Mouse (Mus musculus) frontal cortex, postnatal 10 days (tissue): ENCODE data around the gene Adat3.
A peak's percentile ranks its signal among the peaks of the same experiment; 100 is the strongest.
"Not testable (repeated sequence)": the region's sequence is repeated elsewhere in the genome, so short reads cannot be mapped to it uniquely, and the experiment has no call there.

Experiments used
- DNase-seq, 2 experiments: peaks; one replicate each; pipeline ENCODE4 v3.0.0; 2022; ENCODE audit warnings: low spot score in 2 of 2, mixed read lengths in 1 of 2

Adat3 gene

GRCm38 (mm10) chr10:80610116-80610785, 7.6 kb downstream of the Adat3 start:
- no peak for DNase-seq

DNA sequence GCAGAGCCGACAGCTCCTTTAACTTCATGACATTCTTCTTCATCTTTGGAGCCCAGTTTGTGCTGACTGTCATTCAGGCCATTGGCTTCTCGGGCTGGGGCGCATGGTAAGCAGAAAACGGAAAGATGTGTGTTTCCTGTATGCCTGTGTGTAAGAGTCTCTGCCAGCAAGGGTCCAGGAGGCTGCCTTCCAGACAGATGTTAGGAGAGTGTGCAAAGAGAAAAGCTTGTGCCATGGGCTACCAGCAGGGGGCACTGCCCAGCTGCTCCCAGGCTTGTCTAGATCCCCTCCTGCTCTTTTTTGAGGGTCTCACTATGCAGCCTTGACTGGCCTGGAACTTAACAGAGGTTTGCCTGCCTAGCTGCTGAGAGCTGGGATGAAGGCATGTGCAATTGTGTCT, 8.3 kb downstream of the Adat3 start:
- no peak for DNase-seq

- DNase-seq, result no peak
These were observed 9.2 kb downstream of the Adat3 start for GRCm38 (mm10) chr10:80611905-80612304.

- DNase-seq, result no peak
These were observed 11.1 kb downstream of the Adat3 start for GRCm38 (mm10) chr10:80613821-80614220.

DNA sequence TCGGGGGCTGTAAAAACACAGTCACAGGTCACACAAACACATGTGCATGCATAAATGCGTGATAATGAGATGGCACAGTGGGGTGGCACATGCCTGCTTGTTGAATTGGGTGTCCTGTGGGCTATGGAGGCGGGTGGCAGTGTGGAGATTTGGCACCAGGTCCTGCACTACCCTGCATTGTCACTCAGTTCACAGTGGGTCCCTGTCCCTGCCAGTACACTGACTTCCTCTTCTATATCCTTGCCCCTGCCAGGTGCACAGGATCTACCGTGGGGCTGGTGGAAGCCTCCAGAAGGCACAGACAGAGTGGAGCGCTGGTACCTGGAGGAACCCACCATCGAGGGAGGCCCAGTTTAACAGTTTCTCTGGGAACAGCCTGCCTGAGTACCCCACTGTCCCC, 11.7 kb downstream of the Adat3 start:
- DNase-seq, result no peak

DNA sequence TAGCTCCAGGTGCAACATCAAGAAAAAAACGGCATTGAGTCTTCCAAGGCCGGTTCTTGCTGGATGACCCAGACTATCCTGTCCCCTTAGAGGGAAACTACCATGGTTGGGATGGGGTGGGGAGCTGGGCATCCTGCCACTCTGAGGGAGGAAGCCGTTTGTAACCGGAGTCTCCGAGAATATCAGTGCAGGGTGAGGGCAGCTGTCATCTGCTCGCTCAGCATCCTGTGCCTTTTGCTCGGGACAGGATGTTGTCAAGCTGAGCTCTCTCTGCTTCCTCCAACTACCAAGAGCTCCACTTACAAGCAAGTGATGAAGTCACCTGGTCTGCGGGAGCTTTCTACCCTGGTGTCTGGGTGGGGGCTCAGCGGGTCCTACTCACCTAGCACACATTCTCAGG, 15.5 kb downstream of the Adat3 start:
- DNase-seq, result no peak

- DNase-seq, result no peak
These were observed 17.0 kb downstream of the Adat3 start for GRCm38 (mm10) chr10:80619465-80620244.

- no peak for DNase-seq
These were observed 17.7 kb downstream of the Adat3 start for GRCm38 (mm10) chr10:80620365-80620764.

GRCm38 (mm10) chr10:80620796-80621689, 18.4 kb downstream of the Adat3 start:
- DNase-seq, result peak in 1 of 2 experiments; percentile 41

GRCm38 (mm10) chr10:80621690-80621939, 18.9 kb downstream of the Adat3 start:
- no peak for DNase-seq

DNA sequence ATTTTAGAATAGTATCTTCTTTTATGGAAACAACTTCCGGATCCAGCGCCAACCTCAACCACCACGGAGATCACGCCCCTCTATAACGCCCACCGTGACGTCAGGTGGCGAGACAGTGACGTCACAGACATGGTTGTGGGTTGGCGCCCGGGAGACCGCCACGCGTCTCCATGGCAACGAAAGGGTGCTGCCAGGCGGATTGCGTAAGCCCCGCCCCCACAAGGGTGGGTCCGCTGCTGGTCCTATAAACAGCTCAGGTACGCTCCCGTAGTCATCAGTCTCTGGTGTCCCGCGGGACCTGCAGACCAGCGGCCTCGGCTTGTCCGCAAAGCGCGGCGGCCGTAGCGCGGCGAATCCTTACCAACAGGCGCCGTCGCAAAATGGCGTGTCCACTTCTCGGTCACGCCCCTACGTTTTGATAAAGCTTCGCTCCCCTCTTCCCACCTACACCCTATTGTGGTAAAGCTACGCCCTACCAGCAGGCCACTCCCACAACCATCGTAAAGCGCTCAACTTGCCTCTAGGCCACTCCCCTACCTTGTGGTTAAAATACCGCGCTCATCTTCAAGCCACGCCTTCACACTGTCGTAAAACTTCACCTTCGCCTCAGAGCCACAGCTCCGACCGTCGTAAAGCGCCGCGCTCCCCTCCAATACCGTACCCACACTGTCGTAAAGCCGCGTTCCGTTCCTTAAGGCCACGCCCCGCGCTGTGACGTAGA, 19.4 kb downstream of the Adat3 start:
- peak; percentile 99 for DNase-seq

DNA sequence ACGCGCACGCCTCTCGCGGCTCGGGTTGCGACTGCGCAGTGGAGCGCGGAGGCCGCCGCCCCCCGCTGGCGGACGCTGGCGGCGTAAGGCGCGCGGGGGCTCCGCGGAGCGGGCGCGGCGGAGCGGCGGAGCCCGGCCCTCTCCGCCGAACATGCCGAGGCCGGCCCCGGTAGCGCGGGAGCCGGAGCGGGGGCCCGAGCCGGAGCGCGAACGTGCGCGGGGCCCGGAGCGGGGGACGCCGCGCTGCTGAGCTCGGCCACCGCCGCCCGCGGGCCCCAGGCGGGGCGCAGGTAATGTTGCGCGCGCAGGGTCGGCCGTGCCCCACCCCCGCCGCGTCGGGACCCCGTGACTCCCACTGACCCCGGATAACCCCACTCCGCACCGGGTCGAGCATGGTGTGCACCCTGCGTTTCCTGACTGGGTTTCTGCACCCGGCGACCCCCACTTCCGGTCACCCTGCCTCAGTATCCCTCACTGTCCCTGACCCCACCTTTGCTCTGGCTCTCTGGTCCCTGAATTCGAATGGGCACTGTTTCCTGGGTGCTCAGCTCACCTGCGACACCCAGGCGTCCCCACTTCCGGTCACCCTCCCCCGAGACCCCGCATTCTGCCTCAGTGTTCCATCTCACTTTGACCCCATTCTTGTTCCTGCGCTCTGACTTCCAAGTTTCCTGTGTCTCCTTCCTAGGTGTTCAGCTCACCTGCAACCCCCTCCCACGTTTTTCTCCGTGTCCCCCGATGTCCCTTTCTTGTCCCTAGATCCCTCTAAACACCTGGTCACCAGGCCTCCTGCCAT, 20.2 kb downstream of the Adat3 start, which contains the start of gene Csnk1g2:
Gene Csnk1g2 (plus strand): TSS at position 178 of the 796 bp plus-strand sequence.
- DNase-seq, result peak; percentile 68 to 72

DNA sequence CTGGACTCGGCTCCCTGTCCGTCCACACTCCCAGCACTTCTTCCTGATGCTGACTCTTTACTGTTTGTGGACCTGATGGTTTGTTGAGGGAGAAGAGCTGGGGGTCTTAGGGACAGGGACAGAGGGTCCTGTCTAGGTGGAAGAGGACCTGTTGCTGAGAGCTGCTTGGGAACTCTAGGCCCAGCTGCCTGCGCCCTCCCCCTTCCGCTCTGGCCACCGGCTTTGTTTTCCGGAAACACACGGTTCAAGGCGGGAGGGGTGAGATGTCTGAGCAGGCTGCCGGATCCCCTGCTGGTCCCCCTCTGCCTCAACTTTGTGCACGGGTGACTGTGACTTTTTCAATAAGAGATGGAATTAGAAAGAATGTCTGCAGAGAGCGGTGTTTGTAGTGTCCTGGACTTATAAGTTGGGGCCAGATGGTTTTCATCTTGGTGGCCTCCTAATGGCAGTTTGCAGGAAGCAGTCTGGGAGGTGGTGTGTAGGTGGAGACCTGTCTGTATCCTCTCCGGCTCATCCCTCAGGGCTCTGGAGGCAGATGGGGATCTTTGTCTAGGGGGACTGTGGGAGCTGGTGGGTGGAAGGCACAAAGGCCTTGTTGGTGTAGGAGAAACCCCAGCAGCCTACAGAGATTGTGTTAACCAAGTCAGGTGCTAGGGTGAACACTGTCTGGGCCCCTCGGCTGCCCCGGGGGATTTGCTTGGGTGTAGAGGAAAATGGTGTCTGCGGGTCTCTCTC, 20.9 kb downstream of the Adat3 start:
- DNase-seq, result no peak

- no peak for DNase-seq
These were observed 23.1 kb downstream of the Adat3 start for GRCm38 (mm10) chr10:80625764-80626163.

DNA sequence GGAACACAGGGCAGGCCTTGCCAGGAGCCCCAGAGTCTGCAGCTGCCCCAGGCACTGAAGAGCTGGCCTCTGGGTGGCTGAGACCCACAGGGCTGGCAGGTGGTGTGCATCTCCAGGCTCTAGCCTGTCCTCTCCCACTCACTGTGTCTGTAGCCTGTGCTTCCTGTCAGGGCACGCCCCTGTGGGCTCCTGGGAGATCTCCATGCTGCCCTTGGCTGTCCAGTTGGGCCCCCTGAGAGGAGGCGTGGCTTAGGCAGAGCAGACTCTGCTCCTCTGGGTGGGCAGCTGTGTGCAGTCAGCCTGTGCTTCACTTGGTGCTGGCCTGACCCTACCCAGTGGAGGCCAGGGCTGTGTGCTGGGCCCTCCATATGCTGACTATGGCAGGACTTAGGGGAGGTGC, 25.0 kb downstream of the Adat3 start:
- DNase-seq, result no peak

GRCm38 (mm10) chr10:80628925-80629324, 26.2 kb downstream of the Adat3 start:
- DNase-seq, result no peak

DNA sequence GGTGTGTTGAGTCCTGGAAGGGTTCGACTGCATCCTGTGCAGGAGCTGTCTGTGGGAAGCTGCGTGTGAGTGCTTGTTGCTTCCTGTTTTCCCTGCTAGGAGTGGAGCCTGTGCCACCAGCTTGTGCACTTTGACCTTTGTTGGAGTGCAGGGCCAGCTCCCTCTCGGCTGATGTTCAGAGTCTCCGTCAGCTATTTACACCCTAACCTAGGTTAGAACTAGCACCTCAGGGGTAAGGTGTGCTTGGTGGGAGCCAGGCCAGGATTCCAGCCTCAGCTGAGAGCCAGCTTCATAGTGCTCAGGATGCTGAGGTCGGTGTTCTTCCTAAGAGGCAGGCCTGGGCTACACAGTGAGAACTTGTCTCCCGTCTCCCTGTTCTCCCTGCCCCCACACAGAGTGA, 32.7 kb downstream of the Adat3 start:
- DNase-seq, result no peak

GRCm38 (mm10) chr10:80646936-80647335, 44.3 kb downstream of the Adat3 start:
- DNase-seq, result no peak

GRCm38 (mm10) chr10:80649910-80650309, 47.2 kb downstream of the Adat3 start:
- DNase-seq, result not testable (repeated sequence)

DNA sequence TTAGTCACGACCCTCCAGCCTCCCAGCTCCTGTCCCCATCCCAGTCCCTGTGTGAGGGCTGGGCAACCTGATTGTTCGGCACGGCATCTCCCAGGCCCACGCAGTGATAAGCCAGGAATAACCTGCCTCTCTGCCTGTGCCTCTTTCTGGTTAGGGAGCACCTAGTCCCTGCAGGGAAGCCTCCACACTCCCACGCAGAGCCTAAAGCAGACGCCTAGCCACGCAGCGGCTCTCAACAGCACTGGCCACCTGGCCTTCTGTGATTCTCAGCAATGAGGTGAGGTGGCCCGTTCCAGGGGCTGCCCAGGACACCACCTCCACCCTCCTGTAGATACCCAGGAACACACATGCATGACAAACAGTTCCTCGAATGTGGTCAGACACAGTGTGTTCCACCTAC, 47.7 kb downstream of the Adat3 start:
- no peak for DNase-seq
